Mouse (Mus musculus) urinary bladder, adult 2 months (tissue): ENCODE data around the gene Ift46. TPM values are rescaled to one million over a fixed set of nuclear protein-coding genes. Genes with fewer than 3 reads are reported as not detected.
"Not testable (repeated sequence)": the region's sequence is repeated elsewhere in the genome, so short reads cannot be mapped to it uniquely, and the experiment has no call there.

Experiments
- DNase-seq: peaks from one replicate; pipeline ENCODE4 v3.0.0; 2022; ENCODE audit warnings: low spot score
- polyA plus RNA-seq: library from polyadenylated mRNA; depleted of rRNA; stranded (reverse); fragments of >200 nt; gene quantifications from 2 replicates; pipeline ENCODE4 v1.2.3, GENCODE M21; 2012

Ift46 gene
- polyA plus RNA-seq, 1 experiment = 82.5 TPM

GRCm38 (mm10) chr9:44735886-44736285 lies 31.8 kb upstream of the Ift46 start:
- DNase-seq = no peak

- no peak for DNase-seq
These were observed 31.4 kb upstream of the Ift46 start for GRCm38 (mm10) chr9:44736301-44736700.

- no peak for DNase-seq
These were observed 30.3 kb upstream of the Ift46 start for GRCm38 (mm10) chr9:44737240-44737949.

GRCm38 (mm10) chr9:44740663-44741192 lies 27.0 kb upstream of the Ift46 start:
- no peak for DNase-seq

- no peak for DNase-seq
These were observed 22.3 kb upstream of the Ift46 start for GRCm38 (mm10) chr9:44745371-44745770.

GRCm38 (mm10) chr9:44746666-44747065 lies 21.0 kb upstream of the Ift46 start:
- no peak for DNase-seq

GRCm38 (mm10) chr9:44747341-44747740 lies 20.4 kb upstream of the Ift46 start:
- no peak for DNase-seq

GRCm38 (mm10) chr9:44748473-44748872 lies 19.2 kb upstream of the Ift46 start:
- no peak for DNase-seq

- DNase-seq = no peak
These were observed 6.8 kb upstream of the Ift46 start for GRCm38 (mm10) chr9:44760873-44761272.

- DNase-seq = not testable (repeated sequence)
These were observed 304 bp downstream of the Ift46 start for GRCm38 (mm10) chr9:44768029-44768394.

GRCm38 (mm10) chr9:44771376-44771775 lies 3.7 kb downstream of the Ift46 start:
- no peak for DNase-seq

GRCm38 (mm10) chr9:44772392-44772749 lies 4.7 kb downstream of the Ift46 start:
- no peak for DNase-seq

- DNase-seq = peak; percentile 64
These were observed 5.3 kb downstream of the Ift46 start for GRCm38 (mm10) chr9:44772750-44773651.

GRCm38 (mm10) chr9:44792842-44793241 lies 25.1 kb downstream of the Ift46 start:
- no peak for DNase-seq

- no peak for DNase-seq
These were observed 30.6 kb downstream of the Ift46 start for GRCm38 (mm10) chr9:44798298-44798697.

GRCm38 (mm10) chr9:44799102-44799957 lies 31.6 kb downstream of the Ift46 start, which contains the start of gene Tmem25:
Gene Tmem25, minus strand, starts transcription at chr9:44799307.
- DNase-seq = peak; percentile 78

- no peak for DNase-seq
These were observed 32.2 kb downstream of the Ift46 start for GRCm38 (mm10) chr9:44799958-44800324.

- no peak for DNase-seq
These were observed 34.0 kb downstream of the Ift46 start for GRCm38 (mm10) chr9:44801669-44802068.

- no peak for DNase-seq
These were observed 35.2 kb downstream of the Ift46 start, which contains the start of gene Ttc36 for GRCm38 (mm10) chr9:44802808-44803450. Gene Ttc36, minus strand, starts transcription at chr9:44803072.

- no peak for DNase-seq
These were observed 37.0 kb downstream of the Ift46 start for GRCm38 (mm10) chr9:44804678-44805077.

- DNase-seq = no peak
These were observed 37.8 kb downstream of the Ift46 start for GRCm38 (mm10) chr9:44805536-44805935.
